9 mouse cellular contexts compared by ENCODE assay signal in genomic region chr11:75619133-75619532, GRCm38 (mm10). TPM values are rescaled to one million over a fixed set of nuclear protein-coding genes. Genes with fewer than 3 reads are reported as not detected.
A peak's percentile ranks its signal among the peaks of the same experiment; 100 is the strongest.
DNase-seq lines count a peak whose midpoint lies in the region; ATAC-seq and TF ChIP-seq lines count a peak whose summit lies in the region.
"Had no signal": no experiment of that assay in that cellular context is flagged by ENCODE, and none has a peak within 500 bp of the region (broad histone marks: within the 10 kb centered on the region; RNA-seq: fewer than 3 reads in every experiment).

No protein-coding gene starts in this region.

- H3K9me3 ChIP-seq in heart, postnatal 0 days (replicated peaks; ENCODE audit: control insufficient read depth, low read length), result no peaks in the 10 kb centered on the region
- H3K9me3 ChIP-seq in liver, embryonic 14.5 days (ENCODE audit: control insufficient read depth, low read length), result no peaks in the 10 kb centered on the region
- H3K9me3 ChIP-seq: embryonic facial prominence, embryonic 15.5 days had no signal

- H3K27me3 ChIP-seq in heart, postnatal 0 days (ENCODE audit: control insufficient read depth, insufficient read depth, low read length), result no peaks in the 10 kb centered on the region
- H3K27me3 ChIP-seq in testis, adult 2 months (ENCODE audit: control insufficient read depth, insufficient read depth, low read length), result no peaks in the 10 kb centered on the region
- no peaks in the 10 kb centered on the region for H3K27me3 ChIP-seq in liver, embryonic 14.5 days (ENCODE audit: control insufficient read depth, insufficient read depth, low read length)
- H3K27me3 ChIP-seq: embryonic facial prominence, embryonic 15.5 days had no signal

- TF ChIP-seq CTCF in heart, postnatal 0 days (IDR thresholded peaks at IDR 0.05; ENCODE audit: low read depth), result peak; percentile 58
- TF ChIP-seq CTCF in testis, adult 2 months (IDR thresholded peaks at IDR 0.05; ENCODE audit: control insufficient read depth, insufficient read depth, insufficient replicate concordance, low read depth, low read length), result peak; percentile 12; the same call in 1 of the 2 replicates
- peak; percentile 75 for TF ChIP-seq CTCF in liver, embryonic 14.5 days (IDR thresholded peaks at IDR 0.05; ENCODE audit: low read depth)

- intact Hi-C loops in heart, postnatal 36 days (cut with DNase I), result no loop called here

- peak overlapping the region; percentile 98 for H3K27ac ChIP-seq in heart, postnatal 0 days (ENCODE audit: low read depth)
- no peak overlapping the region for H3K27ac ChIP-seq in testis, adult 2 months (ENCODE audit: control insufficient read depth, insufficient read depth, low read depth, low read length)
- H3K27ac ChIP-seq in liver, embryonic 14.5 days, result no peak overlapping the region

- H3K4me1 ChIP-seq in heart, postnatal 0 days (ENCODE audit: control insufficient read depth, insufficient read depth), result peaks cover 37% of the 10 kb centered on the region
- no peaks in the 10 kb centered on the region for H3K4me1 ChIP-seq in testis, adult 2 months (ENCODE audit: control insufficient read depth, insufficient read depth, low read length)
- H3K4me1 ChIP-seq in liver, embryonic 14.5 days (replicated peaks; ENCODE audit: control insufficient read depth in 2 of 2, insufficient read depth in 2 of 2, low read length in 1 of 2), result peaks cover 0 to 6% of the 10 kb centered on the region in 2 experiments; a peak in 2 of 4 replicates
- H3K4me1 ChIP-seq: embryonic facial prominence, embryonic 15.5 days had no signal

- 80% methylated on average over 5 of the region's 5 CpGs for WGBS in heart, postnatal 0 days
- 75% methylated on average over 5 of the region's 5 CpGs for WGBS in liver, embryonic 14.5 days (ENCODE audit: insufficient replicate concordance)

- H3K9ac ChIP-seq in heart, postnatal 0 days (replicated peaks; ENCODE audit: low read depth, low read length), result no peak overlapping the region
- H3K9ac ChIP-seq in liver, embryonic 14.5 days (replicated peaks), result no peak overlapping the region
- H3K9ac ChIP-seq: embryonic facial prominence, embryonic 15.5 days had no signal

- no peak for DNase-seq in heart, postnatal 0 days (ENCODE audit: low spot score)
- no peak for DNase-seq in heart, postnatal 36 days
- no peak for DNase-seq in testis, postnatal 14 days (ENCODE audit: low spot score)
- no peak for DNase-seq in liver, embryonic 14.5 days (ENCODE audit: low read depth in 3 of 3, low spot score in 3 of 3)
- DNase-seq in ovary, postnatal 14 days (ENCODE audit: low spot score), result no peak
- DNase-seq in layer of hippocampus, adult 18-20 months (ENCODE audit: low spot score in 2 of 2), result no peak
- DNase-seq in frontal cortex, postnatal 36 days (ENCODE audit: low spot score in 2 of 2), result no peak

- H3K4me2 ChIP-seq in heart, postnatal 0 days (ENCODE audit: low read depth, low read length), result no peak overlapping the region
- no peak overlapping the region for H3K4me2 ChIP-seq in liver, embryonic 14.5 days (ENCODE audit: low read depth)
- H3K4me2 ChIP-seq: embryonic facial prominence, embryonic 15.5 days had no signal

- H3K4me3 ChIP-seq in heart, postnatal 0 days (ENCODE audit: low read depth, low read length), result no peak overlapping the region
- H3K4me3 ChIP-seq in testis, adult 2 months (ENCODE audit: control insufficient read depth, low read depth, low read length), result no peak overlapping the region
- no peak overlapping the region for H3K4me3 ChIP-seq in liver, embryonic 14.5 days (ENCODE audit: insufficient read depth in 1 of 2, low read depth in 2 of 2, low read length in 2 of 2)
- H3K4me3 ChIP-seq: embryonic facial prominence, embryonic 15.5 days had no signal

- TF ChIP-seq POLR2A in testis, adult 2 months (IDR thresholded peaks at IDR 0.05; ENCODE audit: control insufficient read depth, low read depth, low read length), result no peak

- ATAC-seq in heart, postnatal 0 days (ENCODE audit: insufficient read depth, low read depth), result no peak
- no peak for ATAC-seq in liver, embryonic 14.5 days (ENCODE audit: insufficient read depth)

- peaks cover 57% of the 10 kb centered on the region for H3K36me3 ChIP-seq in heart, postnatal 0 days (replicated peaks; ENCODE audit: control insufficient read depth, insufficient read depth, low read length)
- H3K36me3 ChIP-seq in testis, adult 2 months (ENCODE audit: control insufficient read depth, insufficient read depth, low read length), result no peaks in the 10 kb centered on the region; the same call in 1 of the 2 replicates
- peaks cover 6% of the 10 kb centered on the region for H3K36me3 ChIP-seq in liver, embryonic 14.5 days (replicated peaks; ENCODE audit: control insufficient read depth, insufficient read depth, low read depth)

- no peak for TF ChIP-seq EP300 in heart, postnatal 0 days (IDR thresholded peaks at IDR 0.05; ENCODE audit: low read depth)
- TF ChIP-seq EP300 in liver, embryonic 14.5 days (IDR thresholded peaks at IDR 0.05; ENCODE audit: low read depth), result no peak

RNA-seq across cellular contexts. Expression of gene Inpp5k, which starts 11.7 kb away (rescaled TPM):
- 55.9 and 64.6 TPM in 2 replicates for total RNA-seq in heart, postnatal 0 days (2014; rRNA removed; ENCODE audit: low replicate concordance)
- polyA plus RNA-seq in heart, postnatal 0 days (2015; fragmentation: Nextera tagmentation; extraction: Ambion mirVana), result 28.7 and 29.2 TPM in 2 replicates
- 10 to 100 TPM; 32.7 to 33.5 TPM for total RNA-seq in heart, postnatal 36 days (2021)
- polyA plus RNA-seq in testis, adult 2 months (2012; rRNA removed), result 121 and 128 TPM in 2 replicates
- polyA plus RNA-seq in liver, embryonic 14.5 days (2012; rRNA removed), result 10.8 and 13.0 TPM in 2 replicates
- polyA plus RNA-seq in liver, embryonic 14.5 days (2014; fragmentation: Nextera tagmentation; extraction: Ambion mirVana), result 16.3 and 17.0 TPM in 2 replicates
- total RNA-seq in layer of hippocampus, adult 18-20 months (2021), result 10 to 100 TPM; 40.2 to 45.2 TPM

RNA-seq across cellular contexts. Expression of gene Myo1c, which starts 31.2 kb away (rescaled TPM):
- 127 and 143 TPM in 2 replicates for total RNA-seq in heart, postnatal 0 days (2014; rRNA removed; ENCODE audit: low replicate concordance)
- 40.4 and 45.2 TPM in 2 replicates for polyA plus RNA-seq in heart, postnatal 0 days (2015; fragmentation: Nextera tagmentation; extraction: Ambion mirVana)
- total RNA-seq in heart, postnatal 36 days (2021), result 100 to 1,000 TPM; 110 to 122 TPM
- polyA plus RNA-seq in testis, adult 2 months (2012; rRNA removed), result 41.3 and 48.7 TPM in 2 replicates
- 12.8 and 14.4 TPM in 2 replicates for polyA plus RNA-seq in liver, embryonic 14.5 days (2012; rRNA removed)
- 12.6 and 16.3 TPM in 2 replicates for polyA plus RNA-seq in liver, embryonic 14.5 days (2014; fragmentation: Nextera tagmentation; extraction: Ambion mirVana)
- 10 to 100 TPM; 12.9 to 14.1 TPM for total RNA-seq in layer of hippocampus, adult 18-20 months (2021)

RNA-seq across cellular contexts. Expression of gene Pitpna, which starts 31.2 kb away (rescaled TPM):
- total RNA-seq in heart, postnatal 0 days (2014; rRNA removed; ENCODE audit: low replicate concordance), result 58.4 and 59.6 TPM in 2 replicates
- 74.0 and 76.8 TPM in 2 replicates for polyA plus RNA-seq in heart, postnatal 0 days (2015; fragmentation: Nextera tagmentation; extraction: Ambion mirVana)
- total RNA-seq in heart, postnatal 36 days (2021), result 100 to 1,000 TPM; 103 to 112 TPM
- 39.4 and 41.3 TPM in 2 replicates for polyA plus RNA-seq in testis, adult 2 months (2012; rRNA removed)
- 18.1 and 25.5 TPM in 2 replicates for polyA plus RNA-seq in liver, embryonic 14.5 days (2012; rRNA removed)
- polyA plus RNA-seq in liver, embryonic 14.5 days (2014; fragmentation: Nextera tagmentation; extraction: Ambion mirVana), result 32.3 and 35.4 TPM in 2 replicates
- 100 to 1,000 TPM; 279 to 288 TPM for total RNA-seq in layer of hippocampus, adult 18-20 months (2021)

RNA-seq across cellular contexts. Expression of gene Crk, which starts 59.9 kb away (rescaled TPM):
- total RNA-seq in heart, postnatal 0 days (2014; rRNA removed; ENCODE audit: low replicate concordance), result 57.0 and 74.0 TPM in 2 replicates
- polyA plus RNA-seq in heart, postnatal 0 days (2015; fragmentation: Nextera tagmentation; extraction: Ambion mirVana), result 70.8 and 88.4 TPM in 2 replicates
- total RNA-seq in heart, postnatal 36 days (2021), result 10 to 100 TPM; 78.4 to 84.2 TPM
- polyA plus RNA-seq in testis, adult 2 months (2012; rRNA removed), result 27.0 and 35.8 TPM in 2 replicates
- polyA plus RNA-seq in liver, embryonic 14.5 days (2012; rRNA removed), result 15.0 and 20.1 TPM in 2 replicates
- polyA plus RNA-seq in liver, embryonic 14.5 days (2014; fragmentation: Nextera tagmentation; extraction: Ambion mirVana), result 24.5 and 27.7 TPM in 2 replicates
- total RNA-seq in layer of hippocampus, adult 18-20 months (2021), result 100 to 1,000 TPM; 128 to 129 TPM

Comparison
In these comparisons a context has a peak if more than half of its experiments do, and no peak if none do; other contexts are left out.
1. CTCF ChIP-seq: peak in every context shown above with its lines; median percentile 75 in liver, embryonic 14.5 days; 58 in heart, postnatal 0 days; 12 in testis, adult 2 months.